Mouse (Mus musculus): ENCODE data around the gene Zcchc7. TPM values are rescaled to one million over a fixed set of nuclear protein-coding genes. Genes with fewer than 3 reads are reported as not detected.

Gene Zcchc7
- polyA plus RNA-seq, 1 experiment from 2014 or later = 25.3 TPM

GRCm38 (mm10) chr4:44970056-44970455 is 214.4 kb downstream of the Zcchc7 start:
- no peak overlapping the region for H3K27ac ChIP-seq
- 82% methylated on average over 7 of the region's 7 CpGs for WGBS
- ATAC-seq (replicated peaks; ENCODE audit: insufficient number of reproducible peaks, insufficient read depth, low FRiP score, low read depth) = no peak
- no peak overlapping the region for H3K9ac ChIP-seq
- H3K4me2 ChIP-seq = no peak overlapping the region
- H3K9me3 ChIP-seq (replicated peaks) = no peaks in the 10 kb centered on the region
- peaks cover 10% of the 10 kb centered on the region for H3K4me1 ChIP-seq (replicated peaks)
- no peaks in the 10 kb centered on the region for H3K27me3 ChIP-seq
- H3K36me3 ChIP-seq = no peaks in the 10 kb centered on the region
- H3K4me3 ChIP-seq = no peak overlapping the region

GRCm38 (mm10) chr4:44970612-44971110 is 215.0 kb downstream of the Zcchc7 start:
- no peaks in the 10 kb centered on the region for H3K36me3 ChIP-seq
- H3K27me3 ChIP-seq = no peaks in the 10 kb centered on the region
- H3K27ac ChIP-seq = no peak overlapping the region
- no peak overlapping the region for H3K4me2 ChIP-seq
- H3K4me1 ChIP-seq (replicated peaks) = peaks cover 10% of the 10 kb centered on the region
- no peak for ATAC-seq (replicated peaks; ENCODE audit: insufficient number of reproducible peaks, insufficient read depth, low FRiP score, low read depth)
- 18% methylated on average over 10 of the region's 10 CpGs for WGBS
- no peak overlapping the region for H3K4me3 ChIP-seq
- H3K9ac ChIP-seq = no peak overlapping the region
- H3K9me3 ChIP-seq (replicated peaks) = no peaks in the 10 kb centered on the region

- no peak overlapping the region for H3K9ac ChIP-seq
- 12% methylated on average over 9 of the region's 9 CpGs for WGBS
- peak overlapping the region; percentile 33 for H3K4me3 ChIP-seq
Observed at GRCm38 (mm10) chr4:44973450-44973849, 217.8 kb downstream of the Zcchc7 start.

DNA sequence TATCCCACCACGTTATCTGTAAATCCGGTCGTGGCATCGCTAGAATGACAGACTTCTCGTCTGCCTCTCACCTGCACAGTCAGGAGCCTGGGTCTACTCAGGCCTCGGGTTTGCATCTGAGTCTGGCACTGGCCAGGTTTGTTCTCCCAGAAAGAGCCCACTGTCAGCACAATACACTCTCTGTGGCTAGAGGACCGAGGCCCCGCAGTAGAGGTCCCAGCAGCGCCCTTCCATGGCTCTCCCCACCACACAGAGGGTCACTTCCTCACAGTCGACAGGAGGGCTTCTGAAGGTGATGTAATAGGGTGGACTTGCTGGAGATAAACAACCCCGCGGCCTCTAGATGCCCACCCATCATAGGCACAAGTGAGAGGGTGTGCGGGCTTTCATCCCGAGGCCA is 218.2 kb downstream of the Zcchc7 start:
- peak overlapping the region; percentile 33 for H3K4me3 ChIP-seq
- 35% methylated on average over 14 of the region's 14 CpGs for WGBS
- ATAC-seq (replicated peaks; ENCODE audit: insufficient number of reproducible peaks, insufficient read depth, low FRiP score, low read depth) = peak; percentile 18; the same call in 1 of the 2 replicates
- no peak overlapping the region for H3K9ac ChIP-seq
- no peaks in the 10 kb centered on the region for H3K36me3 ChIP-seq
- H3K4me2 ChIP-seq = peak overlapping the region; percentile 63
- no peaks in the 10 kb centered on the region for H3K9me3 ChIP-seq (replicated peaks)
- H3K27ac ChIP-seq = no peak overlapping the region
- no peaks in the 10 kb centered on the region for H3K27me3 ChIP-seq
- peaks cover 10% of the 10 kb centered on the region for H3K4me1 ChIP-seq (replicated peaks)

More at GRCm38 (mm10) chr4:44973450-44973849, 217.8 kb downstream of the Zcchc7 start:
- H3K4me1 ChIP-seq (replicated peaks) = peaks cover 10% of the 10 kb centered on the region
- H3K4me2 ChIP-seq = peak overlapping the region; percentile 63
- no peak; the same call in 1 of the 2 replicates for ATAC-seq (replicated peaks; ENCODE audit: insufficient number of reproducible peaks, insufficient read depth, low FRiP score, low read depth)
- no peaks in the 10 kb centered on the region for H3K9me3 ChIP-seq (replicated peaks)
- no peaks in the 10 kb centered on the region for H3K27me3 ChIP-seq
- H3K36me3 ChIP-seq = no peaks in the 10 kb centered on the region
- H3K27ac ChIP-seq = no peak overlapping the region

GRCm38 (mm10) chr4:44974331-44974730 is 218.7 kb downstream of the Zcchc7 start:
- H3K9me3 ChIP-seq (replicated peaks) = no peaks in the 10 kb centered on the region
- no peak overlapping the region for H3K4me2 ChIP-seq
- H3K4me1 ChIP-seq (replicated peaks) = peaks cover 10% of the 10 kb centered on the region
- no peak for ATAC-seq (replicated peaks; ENCODE audit: insufficient number of reproducible peaks, insufficient read depth, low FRiP score, low read depth)
- H3K4me3 ChIP-seq = no peak overlapping the region
- no peaks in the 10 kb centered on the region for H3K36me3 ChIP-seq
- H3K9ac ChIP-seq = no peak overlapping the region
- no peak overlapping the region for H3K27ac ChIP-seq
- H3K27me3 ChIP-seq = no peaks in the 10 kb centered on the region
- 79% methylated on average over 8 of the region's 8 CpGs for WGBS

GRCm38 (mm10) chr4:44976026-44976615 is 220.4 kb downstream of the Zcchc7 start:
- no peak for ATAC-seq (replicated peaks; ENCODE audit: insufficient number of reproducible peaks, insufficient read depth, low FRiP score, low read depth)
- Histone ChIP-seq H3K27me3 (no peaks in the 10 kb centered on the region), H3K4me2 (no peak overlapping the region), H3K27ac (no peak overlapping the region), H3K4me3 (no peak overlapping the region), H3K9me3 (replicated peaks) (no peaks in the 10 kb centered on the region), H3K36me3 (no peaks in the 10 kb centered on the region), H3K9ac (no peak overlapping the region), H3K4me1 (replicated peaks) (peaks cover 22% of the 10 kb centered on the region)
- 66% methylated on average over 6 of the region's 6 CpGs for WGBS

GRCm38 (mm10) chr4:44976921-44977710 is 221.4 kb downstream of the Zcchc7 start:
- H3K4me3 ChIP-seq = no peak overlapping the region

GRCm38 (mm10) chr4:44978175-44978574 is 222.5 kb downstream of the Zcchc7 start:
- H3K4me3 ChIP-seq = no peak overlapping the region
- no peak for ATAC-seq (replicated peaks; ENCODE audit: insufficient number of reproducible peaks, insufficient read depth, low FRiP score, low read depth)

More at GRCm38 (mm10) chr4:44976921-44977710, 221.4 kb downstream of the Zcchc7 start:
- no peak overlapping the region for H3K27ac ChIP-seq
- H3K4me2 ChIP-seq = no peak overlapping the region
- no peak for ATAC-seq (replicated peaks; ENCODE audit: insufficient number of reproducible peaks, insufficient read depth, low FRiP score, low read depth)
- H3K9me3 ChIP-seq (replicated peaks) = no peaks in the 10 kb centered on the region
- 86% methylated on average over 10 of the region's 10 CpGs for WGBS
- peaks cover 26% of the 10 kb centered on the region for H3K4me1 ChIP-seq (replicated peaks)
- no peak overlapping the region for H3K9ac ChIP-seq
- no peaks in the 10 kb centered on the region for H3K36me3 ChIP-seq
- no peaks in the 10 kb centered on the region for H3K27me3 ChIP-seq

GRCm38 (mm10) chr4:44979794-44980338 is 224.2 kb downstream of the Zcchc7 start:
- no peaks in the 10 kb centered on the region for H3K27me3 ChIP-seq
- ATAC-seq (replicated peaks; ENCODE audit: insufficient number of reproducible peaks, insufficient read depth, low FRiP score, low read depth) = no peak
- H3K4me2 ChIP-seq = no peak overlapping the region
- peaks cover 37% of the 10 kb centered on the region for H3K4me1 ChIP-seq (replicated peaks)
- no peak overlapping the region for H3K27ac ChIP-seq
- H3K36me3 ChIP-seq = peaks cover 6% of the 10 kb centered on the region
- no peaks in the 10 kb centered on the region for H3K9me3 ChIP-seq (replicated peaks)
- H3K4me3 ChIP-seq = no peak overlapping the region
- 61% methylated on average over 7 of the region's 7 CpGs for WGBS
- H3K9ac ChIP-seq = no peak overlapping the region

More at GRCm38 (mm10) chr4:44978175-44978574, 222.5 kb downstream of the Zcchc7 start:
- H3K27me3 ChIP-seq = no peaks in the 10 kb centered on the region
- peaks cover 37% of the 10 kb centered on the region for H3K4me1 ChIP-seq (replicated peaks)
- no peaks in the 10 kb centered on the region for H3K9me3 ChIP-seq (replicated peaks)
- no peak overlapping the region for H3K4me2 ChIP-seq
- H3K9ac ChIP-seq = no peak overlapping the region
- no peak overlapping the region for H3K27ac ChIP-seq
- WGBS = 75% methylated on average over 5 of the region's 5 CpGs
- H3K36me3 ChIP-seq = no peaks in the 10 kb centered on the region

DNA sequence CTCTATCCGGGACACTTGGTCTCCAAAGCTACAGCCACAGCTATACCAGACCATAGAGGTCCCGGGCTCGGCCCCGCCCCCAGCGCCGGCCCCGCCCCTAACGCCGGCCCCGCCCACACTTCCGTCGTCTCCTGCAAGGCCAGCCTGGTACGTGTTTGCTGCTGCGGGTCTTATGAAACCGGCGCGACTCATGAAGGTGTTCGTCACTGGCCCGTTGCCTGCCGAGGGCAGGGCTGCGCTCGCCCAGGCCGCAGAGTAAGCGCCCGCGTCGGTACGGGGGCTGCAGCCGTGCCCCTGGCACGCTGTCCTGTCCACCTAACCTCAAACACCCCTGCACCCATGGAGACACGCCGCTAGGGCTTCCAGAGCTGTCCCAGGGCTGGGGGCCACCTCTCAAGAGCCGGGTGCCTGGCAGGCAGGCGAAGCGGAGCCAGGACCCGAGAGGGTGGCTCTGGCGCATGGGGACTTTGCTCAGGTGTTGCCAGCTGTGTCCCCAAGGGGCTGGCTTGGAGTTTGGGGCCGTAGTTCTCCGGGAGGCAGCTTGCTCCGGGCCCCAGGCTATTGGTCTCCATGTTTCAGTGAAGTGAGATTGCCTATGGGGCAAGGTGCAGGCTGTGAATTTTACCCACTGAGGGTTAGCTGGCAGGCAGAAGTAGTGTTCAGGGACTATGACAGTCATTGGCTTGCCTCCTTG is 225.8 kb downstream of the Zcchc7 start, which contains the start of gene Grhpr:
Grhpr (plus strand) TSS at position 116 of the 694 bp plus-strand sequence.
- Histone ChIP-seq H3K4me2 (peak within 1 kb of the TSS; percentile 84), H3K36me3 (peaks cover 21% of the 10 kb centered on the region), H3K4me1 (replicated peaks) (peaks cover 37% of the 10 kb centered on the region), H3K9me3 (replicated peaks) (no peaks in the 10 kb centered on the region), H3K4me3 (peak within 1 kb of the TSS; percentile 77), H3K9ac (peak within 1 kb of the TSS; percentile 86), H3K27me3 (no peaks in the 10 kb centered on the region), H3K27ac (peak within 1 kb of the TSS; percentile 89)
- under 1% methylated on average over 40 of the region's 40 CpGs for WGBS
- peak; percentile 92 for ATAC-seq (replicated peaks; ENCODE audit: insufficient number of reproducible peaks, insufficient read depth, low FRiP score, low read depth)
